Mouse (Mus musculus): ENCODE measurements around the gene Pam. TPM values are rescaled to one million over a fixed set of nuclear protein-coding genes. Genes with fewer than 3 reads are reported as not detected.

The Pam gene
- polyA plus RNA-seq, 1 experiment from 2014 or later = 21.8 TPM

- Histone ChIP-seq H3K4me1 (peaks cover 6% of the 10 kb centered on the region; the same call in 1 of the 2 replicates), H3K27ac (no peak overlapping the region), H3K36me3 (no peaks in the 10 kb centered on the region), H3K9ac (no peak overlapping the region), H3K4me2 (replicated peaks) (no peak overlapping the region), H3K9me3 (no peaks in the 10 kb centered on the region), H3K27me3 (replicated peaks) (no peaks in the 10 kb centered on the region), H3K4me3 (no peak overlapping the region)
- WGBS = 48% methylated on average over 4 of the region's 4 CpGs
- ATAC-seq (ENCODE audit: low FRiP score, low read depth) = no peak
Measured at GRCm38 (mm10) chr1:97943908-97944608, 151.4 kb downstream of the Pam start.

- Histone ChIP-seq H3K27me3 (replicated peaks) (no peaks in the 10 kb centered on the region), H3K36me3 (no peaks in the 10 kb centered on the region), H3K4me1 (peaks cover 6% of the 10 kb centered on the region; the same call in 1 of the 2 replicates), H3K9ac (no peak overlapping the region), H3K4me2 (replicated peaks) (no peak overlapping the region), H3K27ac (no peak overlapping the region), H3K9me3 (no peaks in the 10 kb centered on the region), H3K4me3 (no peak overlapping the region)
- no peak for ATAC-seq (ENCODE audit: low FRiP score, low read depth)
- WGBS = 49% methylated on average over 4 of the region's 4 CpGs
Measured at GRCm38 (mm10) chr1:97943402-97943801, 152.0 kb downstream of the Pam start.

GRCm38 (mm10) chr1:97942966-97943365 is 152.5 kb downstream of the Pam start:
- Histone ChIP-seq H3K4me3 (no peak overlapping the region), H3K36me3 (no peaks in the 10 kb centered on the region), H3K4me2 (replicated peaks) (no peak overlapping the region), H3K27me3 (replicated peaks) (no peaks in the 10 kb centered on the region), H3K27ac (no peak overlapping the region), H3K9ac (no peak overlapping the region), H3K4me1 (peaks cover 6% of the 10 kb centered on the region; the same call in 1 of the 2 replicates), H3K9me3 (no peaks in the 10 kb centered on the region)
- no peak; the same call in 1 of the 2 replicates for ATAC-seq (ENCODE audit: low FRiP score, low read depth)
- 67% methylated on average over 2 of the region's 2 CpGs for WGBS

- H3K4me3 ChIP-seq = no peak overlapping the region
- H3K4me2 ChIP-seq (replicated peaks) = no peak overlapping the region
- no peak for ATAC-seq (ENCODE audit: low FRiP score, low read depth)
- H3K9ac ChIP-seq = no peak overlapping the region
- no peak overlapping the region for H3K27ac ChIP-seq
- H3K4me1 ChIP-seq = peaks cover 3% of the 10 kb centered on the region; the same call in 1 of the 2 replicates
- WGBS = 88% methylated on average over 3 of the region's 3 CpGs
- no peaks in the 10 kb centered on the region for H3K9me3 ChIP-seq
- H3K27me3 ChIP-seq (replicated peaks) = no peaks in the 10 kb centered on the region
- H3K36me3 ChIP-seq = no peaks in the 10 kb centered on the region
Measured at GRCm38 (mm10) chr1:97938586-97938985, 156.9 kb downstream of the Pam start.

GRCm38 (mm10) chr1:97938053-97938452 is 157.4 kb downstream of the Pam start:
- H3K27ac ChIP-seq = no peak overlapping the region
- no peak overlapping the region for H3K4me2 ChIP-seq (replicated peaks)
- H3K4me3 ChIP-seq = no peak overlapping the region
- no peaks in the 10 kb centered on the region for H3K4me1 ChIP-seq
- no peaks in the 10 kb centered on the region for H3K9me3 ChIP-seq
- H3K36me3 ChIP-seq = no peaks in the 10 kb centered on the region
- no peak overlapping the region for H3K9ac ChIP-seq
- H3K27me3 ChIP-seq (replicated peaks) = no peaks in the 10 kb centered on the region
- no peak for ATAC-seq (ENCODE audit: low FRiP score, low read depth)
- WGBS = 69% methylated on average over 3 of the region's 3 CpGs

- Histone ChIP-seq H3K4me3 (no peak overlapping the region), H3K4me2 (replicated peaks) (no peak overlapping the region), H3K9ac (no peak overlapping the region), H3K9me3 (no peaks in the 10 kb centered on the region), H3K4me1 (no peaks in the 10 kb centered on the region), H3K36me3 (no peaks in the 10 kb centered on the region), H3K27me3 (replicated peaks) (no peaks in the 10 kb centered on the region), H3K27ac (no peak overlapping the region)
- no peak for ATAC-seq (ENCODE audit: low FRiP score, low read depth)
Measured at GRCm38 (mm10) chr1:97934940-97935339, 160.5 kb downstream of the Pam start.

GRCm38 (mm10) chr1:97931220-97931619 is 164.2 kb downstream of the Pam start:
- ATAC-seq (ENCODE audit: low FRiP score, low read depth) = peak; percentile 45

GRCm38 (mm10) chr1:97929415-97930028 is 165.9 kb downstream of the Pam start:
- Histone ChIP-seq H3K4me2 (replicated peaks) (no peak overlapping the region), H3K4me3 (no peak overlapping the region), H3K9me3 (no peaks in the 10 kb centered on the region), H3K9ac (no peak overlapping the region), H3K36me3 (no peaks in the 10 kb centered on the region), H3K27me3 (replicated peaks) (no peaks in the 10 kb centered on the region), H3K27ac (no peak overlapping the region), H3K4me1 (0 out of 2 replicates have a peak, but pooled peaks cover 13% of the 10 kb centered on the region)
- WGBS = 29% methylated on average over 4 of the region's 4 CpGs
- 0 out of 2 replicates have a peak, but pooled peaks have one; percentile 42 for ATAC-seq (ENCODE audit: low FRiP score, low read depth)

More at GRCm38 (mm10) chr1:97931220-97931619, 164.2 kb downstream of the Pam start:
- no peak overlapping the region for H3K4me3 ChIP-seq
- WGBS = 62% methylated on average over 4 of the region's 4 CpGs
- no peaks in the 10 kb centered on the region for H3K27me3 ChIP-seq (replicated peaks)
- H3K27ac ChIP-seq = no peak overlapping the region
- H3K36me3 ChIP-seq = no peaks in the 10 kb centered on the region
- H3K4me1 ChIP-seq = 0 out of 2 replicates have a peak, but pooled peaks cover 13% of the 10 kb centered on the region
- no peak overlapping the region for H3K4me2 ChIP-seq (replicated peaks)
- no peak overlapping the region for H3K9ac ChIP-seq
- H3K9me3 ChIP-seq = no peaks in the 10 kb centered on the region

- Histone ChIP-seq H3K4me2 (replicated peaks) (no peak overlapping the region), H3K27ac (no peak overlapping the region), H3K27me3 (replicated peaks) (no peaks in the 10 kb centered on the region), H3K36me3 (no peaks in the 10 kb centered on the region), H3K9me3 (no peaks in the 10 kb centered on the region), H3K9ac (no peak overlapping the region), H3K4me1 (peaks cover 16% of the 10 kb centered on the region; the same call in 1 of the 2 replicates), H3K4me3 (no peak overlapping the region)
- WGBS = 89% methylated on average over 7 of the region's 7 CpGs
- ATAC-seq (ENCODE audit: low FRiP score, low read depth) = no peak
Measured at GRCm38 (mm10) chr1:97926789-97927188, 168.7 kb downstream of the Pam start.

GRCm38 (mm10) chr1:97926017-97926540 is 169.4 kb downstream of the Pam start:
- no peaks in the 10 kb centered on the region for H3K27me3 ChIP-seq (replicated peaks)
- no peak overlapping the region for H3K4me2 ChIP-seq (replicated peaks)
- no peak for ATAC-seq (ENCODE audit: low FRiP score, low read depth)
- H3K4me1 ChIP-seq = peaks cover 16% of the 10 kb centered on the region; the same call in 1 of the 2 replicates
- H3K9me3 ChIP-seq = no peaks in the 10 kb centered on the region
- H3K27ac ChIP-seq = no peak overlapping the region
- WGBS = 58% methylated on average over 2 of the region's 2 CpGs
- H3K36me3 ChIP-seq = no peaks in the 10 kb centered on the region
- no peak overlapping the region for H3K9ac ChIP-seq
- no peak overlapping the region for H3K4me3 ChIP-seq

- WGBS = 90% methylated on average over 6 of the region's 6 CpGs
- H3K4me2 ChIP-seq (replicated peaks) = no peak overlapping the region
- H3K4me3 ChIP-seq = no peak overlapping the region
- no peak overlapping the region for H3K27ac ChIP-seq
- H3K4me1 ChIP-seq = peaks cover 3% of the 10 kb centered on the region; the same call in 1 of the 2 replicates
- ATAC-seq (ENCODE audit: low FRiP score, low read depth) = no peak
- H3K27me3 ChIP-seq (replicated peaks) = no peaks in the 10 kb centered on the region
- H3K9ac ChIP-seq = no peak overlapping the region
- H3K9me3 ChIP-seq = no peaks in the 10 kb centered on the region
- H3K36me3 ChIP-seq = no peaks in the 10 kb centered on the region
Measured at GRCm38 (mm10) chr1:97922395-97922794, 173.1 kb downstream of the Pam start.

- WGBS = 89% methylated on average over 1 of the region's 1 CpGs
- Histone ChIP-seq H3K4me2 (replicated peaks) (no peak overlapping the region), H3K4me3 (no peak overlapping the region), H3K9me3 (no peaks in the 10 kb centered on the region), H3K27me3 (replicated peaks) (no peaks in the 10 kb centered on the region), H3K9ac (no peak overlapping the region), H3K27ac (no peak overlapping the region), H3K4me1 (peaks cover 3% of the 10 kb centered on the region; the same call in 1 of the 2 replicates), H3K36me3 (no peaks in the 10 kb centered on the region)
- ATAC-seq (ENCODE audit: low FRiP score, low read depth) = no peak
Measured at GRCm38 (mm10) chr1:97921886-97922285, 173.6 kb downstream of the Pam start.
